Mouse (Mus musculus): ENCODE data around the gene Cdk2ap2. TPM values are rescaled to one million over a fixed set of nuclear protein-coding genes. Genes with fewer than 3 reads are reported as not detected.

The Cdk2ap2 gene
- polyA plus RNA-seq, 1 experiment from 2014 or later, result 80.2 TPM

Other genes with a start within 250 kb of the Cdk2ap2 start
- 50.0 and 51.8 TPM in 2 replicates for gene Chka, start 245.4 kb upstream of the Cdk2ap2 start, polyA plus RNA-seq (2016; fragmentation: Nextera tagmentation; extraction: Ambion mirVana)
- 28.0 and 28.8 TPM in 2 replicates for gene Tcirg1, start 190.0 kb upstream of the Cdk2ap2 start, polyA plus RNA-seq (2016; fragmentation: Nextera tagmentation; extraction: Ambion mirVana)
- 250 and 258 TPM in 2 replicates for gene Ndufs8, start 184.4 kb upstream of the Cdk2ap2 start, polyA plus RNA-seq (2016; fragmentation: Nextera tagmentation; extraction: Ambion mirVana)
- gene Aldh3b1, start 167.4 kb upstream of the Cdk2ap2 start, polyA plus RNA-seq (2016; fragmentation: Nextera tagmentation; extraction: Ambion mirVana), result 0.48 and 0.81 TPM in 2 replicates
- gene Unc93b1, start 162.0 kb upstream of the Cdk2ap2 start, polyA plus RNA-seq (2016; fragmentation: Nextera tagmentation; extraction: Ambion mirVana), result 7.3 and 8.4 TPM in 2 replicates
- gene Aldh3b3, start 138.5 kb upstream of the Cdk2ap2 start, polyA plus RNA-seq (2016; fragmentation: Nextera tagmentation; extraction: Ambion mirVana), result not detected in 2 replicates
- 1.1 and 1.2 TPM in 2 replicates for gene Aldh3b2, start 124.9 kb upstream of the Cdk2ap2 start, polyA plus RNA-seq (2016; fragmentation: Nextera tagmentation; extraction: Ambion mirVana)
- gene Acy3, start 110.6 kb upstream of the Cdk2ap2 start, polyA plus RNA-seq (2016; fragmentation: Nextera tagmentation; extraction: Ambion mirVana), result 3.1 and 3.2 TPM in 2 replicates
- gene Tbx10, start 104.4 kb upstream of the Cdk2ap2 start, polyA plus RNA-seq (2016; fragmentation: Nextera tagmentation; extraction: Ambion mirVana), result 0.21 and 1.0 TPM in 2 replicates
- gene Nudt8, start 96.6 kb upstream of the Cdk2ap2 start, polyA plus RNA-seq (2016; fragmentation: Nextera tagmentation; extraction: Ambion mirVana), result 30.6 and 31.6 TPM in 2 replicates
- gene Gm49405, start 96.6 kb upstream of the Cdk2ap2 start, polyA plus RNA-seq (2016; fragmentation: Nextera tagmentation; extraction: Ambion mirVana), result 4.5 and 4.6 TPM in 2 replicates
- gene Doc2g, start 93.9 kb upstream of the Cdk2ap2 start, polyA plus RNA-seq (2016; fragmentation: Nextera tagmentation; extraction: Ambion mirVana), result 4.7 and 5.7 TPM in 2 replicates
- gene Ndufv1, start 84.4 kb upstream of the Cdk2ap2 start, polyA plus RNA-seq (2016; fragmentation: Nextera tagmentation; extraction: Ambion mirVana), result 211 and 217 TPM in 2 replicates
- 456 and 458 TPM in 2 replicates for gene Gstp1, start 59.2 kb upstream of the Cdk2ap2 start, polyA plus RNA-seq (2016; fragmentation: Nextera tagmentation; extraction: Ambion mirVana)
- gene Gstp2, start 51.2 kb upstream of the Cdk2ap2 start, polyA plus RNA-seq (2016; fragmentation: Nextera tagmentation; extraction: Ambion mirVana), result 3.7 and 9.1 TPM in 2 replicates
- not detected in 2 replicates for gene Gstp3, start 37.6 kb upstream of the Cdk2ap2 start, polyA plus RNA-seq (2016; fragmentation: Nextera tagmentation; extraction: Ambion mirVana)
- gene Cabp2, start 15.6 kb upstream of the Cdk2ap2 start, polyA plus RNA-seq (2016; fragmentation: Nextera tagmentation; extraction: Ambion mirVana), result not detected in 2 replicates
- gene Pitpnm1, start 2.8 kb downstream of the Cdk2ap2 start, polyA plus RNA-seq (2016; fragmentation: Nextera tagmentation; extraction: Ambion mirVana), result 9.9 and 11.0 TPM in 2 replicates
- 70.9 and 71.1 TPM in 2 replicates for gene Aip, start 28.7 kb downstream of the Cdk2ap2 start, polyA plus RNA-seq (2016; fragmentation: Nextera tagmentation; extraction: Ambion mirVana)
- gene Gpr152, start 42.6 kb downstream of the Cdk2ap2 start, polyA plus RNA-seq (2016; fragmentation: Nextera tagmentation; extraction: Ambion mirVana), result not detected in 2 replicates
- gene Cabp4, start 46.9 kb downstream of the Cdk2ap2 start, polyA plus RNA-seq (2016; fragmentation: Nextera tagmentation; extraction: Ambion mirVana), result 0.14 TPM in 1 of 2 replicates, not detected in the other
- gene Coro1b, start 51.4 kb downstream of the Cdk2ap2 start, polyA plus RNA-seq (2016; fragmentation: Nextera tagmentation; extraction: Ambion mirVana), result 130 and 134 TPM in 2 replicates
- gene Ptprcap, start 56.4 kb downstream of the Cdk2ap2 start, polyA plus RNA-seq (2016; fragmentation: Nextera tagmentation; extraction: Ambion mirVana), result 0.58 TPM in 1 of 2 replicates, not detected in the other
- gene Rps6kb2, start 66.2 kb downstream of the Cdk2ap2 start, polyA plus RNA-seq (2016; fragmentation: Nextera tagmentation; extraction: Ambion mirVana), result 66.1 and 68.5 TPM in 2 replicates
- 2.7 and 4.4 TPM in 2 replicates for gene Carns1, start 78.3 kb downstream of the Cdk2ap2 start, polyA plus RNA-seq (2016; fragmentation: Nextera tagmentation; extraction: Ambion mirVana)
- 0.57 and 1.4 TPM in 2 replicates for gene Tbc1d10c, start 94.1 kb downstream of the Cdk2ap2 start, polyA plus RNA-seq (2016; fragmentation: Nextera tagmentation; extraction: Ambion mirVana)
- 1,000 and 1,025 TPM in 2 replicates for gene Ppp1ca, start 94.9 kb downstream of the Cdk2ap2 start, polyA plus RNA-seq (2016; fragmentation: Nextera tagmentation; extraction: Ambion mirVana)
- gene Rad9a, start 104.5 kb downstream of the Cdk2ap2 start, polyA plus RNA-seq (2016; fragmentation: Nextera tagmentation; extraction: Ambion mirVana), result 58.1 and 58.2 TPM in 2 replicates
- gene Clcf1, start 117.1 kb downstream of the Cdk2ap2 start, polyA plus RNA-seq (2016; fragmentation: Nextera tagmentation; extraction: Ambion mirVana), result 2.8 and 3.3 TPM in 2 replicates
- not detected in 2 replicates for gene AC109138.7, start 117.2 kb downstream of the Cdk2ap2 start, polyA plus RNA-seq (2016; fragmentation: Nextera tagmentation; extraction: Ambion mirVana)
- 13.7 and 15.1 TPM in 2 replicates for gene Pold4, start 134.7 kb downstream of the Cdk2ap2 start, polyA plus RNA-seq (2016; fragmentation: Nextera tagmentation; extraction: Ambion mirVana)
- 4.2 and 4.5 TPM in 2 replicates for gene Ssh3, start 172.0 kb downstream of the Cdk2ap2 start, polyA plus RNA-seq (2016; fragmentation: Nextera tagmentation; extraction: Ambion mirVana)
- 6.3 and 7.6 TPM in 2 replicates for gene Ankrd13d, start 186.0 kb downstream of the Cdk2ap2 start, polyA plus RNA-seq (2016; fragmentation: Nextera tagmentation; extraction: Ambion mirVana)
- 12.5 and 14.8 TPM in 2 replicates for gene Grk2, start 209.0 kb downstream of the Cdk2ap2 start, polyA plus RNA-seq (2016; fragmentation: Nextera tagmentation; extraction: Ambion mirVana)

Data from embryonic facial prominence, embryonic 10.5 days (tissue).